21 mouse cellular contexts compared by ENCODE assay signal in genomic region chr14:55793461-55793860, GRCm38 (mm10). TPM values are rescaled to one million over a fixed set of nuclear protein-coding genes. Genes with fewer than 3 reads are reported as not detected.
A peak's percentile ranks its signal among the peaks of the same experiment; 100 is the strongest.
DNase-seq lines count a peak whose midpoint lies in the region; ATAC-seq and TF ChIP-seq lines count a peak whose summit lies in the region.
"Had no signal": no experiment of that assay in that cellular context is flagged by ENCODE, and none has a peak within 500 bp of the region (broad histone marks: within the 10 kb centered on the region; RNA-seq: fewer than 3 reads in every experiment).

No protein-coding gene starts in this region.

- H3K4me3 ChIP-seq in kidney, adult 2 months (ENCODE audit: insufficient read depth, low read depth, low read length), result no peak overlapping the region
- H3K4me3 ChIP-seq in bone marrow macrophage, adult 2 months (ENCODE audit: insufficient read depth, low read length), result no peak overlapping the region
- no peak overlapping the region for H3K4me3 ChIP-seq in small intestine, adult 2 months (ENCODE audit: low read depth, low read length)
- H3K4me3 ChIP-seq: embryonic facial prominence, embryonic 12.5 days; forebrain, embryonic 15.5 days; heart, embryonic 12.5 days; hindbrain, embryonic 10.5 days had no signal

- TF ChIP-seq POLR2A in kidney, adult 2 months (IDR thresholded peaks at IDR 0.05; ENCODE audit: low read depth, low read length), result no peak
- no peak for TF ChIP-seq POLR2A in bone marrow macrophage, adult 2 months (IDR thresholded peaks at IDR 0.05; ENCODE audit: borderline replicate concordance, low read depth, low read length)
- TF ChIP-seq POLR2A in small intestine, adult 2 months (IDR thresholded peaks at IDR 0.05; ENCODE audit: low read depth, low read length), result no peak

- H3K27me3 ChIP-seq in kidney, adult 2 months (replicated peaks; ENCODE audit: control insufficient read depth, insufficient read depth, low read length), result no peaks in the 10 kb centered on the region
- H3K27me3 ChIP-seq in small intestine, adult 2 months (ENCODE audit: control insufficient read depth, insufficient read depth, low read length), result no peaks in the 10 kb centered on the region

- H3K27ac ChIP-seq in kidney, adult 2 months (ENCODE audit: insufficient read depth, low read depth, low read length), result no peak overlapping the region; the same call in 1 of the 2 replicates
- H3K27ac ChIP-seq in bone marrow macrophage, adult 2 months (ENCODE audit: insufficient read depth, low read depth, low read length), result peak overlapping the region; percentile 31; the same call in 1 of the 2 replicates
- 0 out of 2 replicates have a peak overlapping the region, but pooled peaks have one; percentile 23 for H3K27ac ChIP-seq in small intestine, adult 2 months (ENCODE audit: insufficient read depth, low read depth, low read length)
- H3K27ac ChIP-seq: embryonic facial prominence, embryonic 12.5 days; forebrain, embryonic 15.5 days; hindbrain, embryonic 10.5 days; hindbrain, embryonic 14.5 days had no signal

- 57% methylated on average over 2 of the region's 2 CpGs for WGBS in kidney, adult 2 months
- WGBS in small intestine, adult 2 months, result 23% methylated on average over 2 of the region's 2 CpGs

- DNase-seq in kidney, postnatal 14 days, result peak; percentile 0
- DNase-seq in kidney, adult 2 months, result no peak
- peak; percentile 11 for DNase-seq in lung, postnatal 10 days
- DNase-seq in lung, postnatal 36 days, result no peak
- DNase-seq: adrenal gland, postnatal 14 days; B cell, adult 2 months; cerebellum, adult 11 months; cerebellum, adult 9-10 months; cerebellum, postnatal 25 days had no signal

- H3K4me1 ChIP-seq in kidney, adult 2 months (ENCODE audit: control insufficient read depth, insufficient read depth, low read length), result no peaks in the 10 kb centered on the region
- H3K4me1 ChIP-seq in bone marrow macrophage, adult 2 months (ENCODE audit: control insufficient read depth, insufficient read depth, low read length), result peaks cover 26% of the 10 kb centered on the region
- peaks cover 8% of the 10 kb centered on the region; the same call in 1 of the 2 replicates for H3K4me1 ChIP-seq in small intestine, adult 2 months (ENCODE audit: control insufficient read depth, insufficient read depth, insufficient read length, low read length)

- ATAC-seq in inflammation-experienced regulatory T-cells, adult 6 months, result no peak
- ATAC-seq: CD4-positive, CD25-positive, alpha-beta regulatory T cell, adult 4 months; forebrain, embryonic 15.5 days; intestine, postnatal 0 days had no signal

- TF ChIP-seq CTCF in kidney, adult 2 months (conservative IDR thresholded peaks at IDR 0.05; ENCODE audit: insufficient read depth, insufficient read length, low read depth, low read length), result no peak
- no peak for TF ChIP-seq CTCF in bone marrow macrophage, adult 2 months (IDR thresholded peaks at IDR 0.05; ENCODE audit: low read depth, low read length)
- no peak for TF ChIP-seq CTCF in small intestine, adult 2 months (IDR thresholded peaks at IDR 0.05; ENCODE audit: extremely low read depth, insufficient read length, insufficient replicate concordance, low read depth, low read length)

- H3K36me3 ChIP-seq in kidney, adult 2 months (ENCODE audit: control insufficient read depth, insufficient read depth, low read length), result no peaks in the 10 kb centered on the region
- H3K36me3 ChIP-seq in small intestine, adult 2 months (ENCODE audit: control insufficient read depth, insufficient read depth, low read length), result no peaks in the 10 kb centered on the region
- H3K36me3 ChIP-seq: embryonic facial prominence, embryonic 12.5 days; forebrain, embryonic 15.5 days; G1E; heart, embryonic 12.5 days; hindbrain, embryonic 10.5 days had no signal

RNA-seq across cellular contexts. Expression of gene Ripk3, which starts 4.8 kb away (rescaled TPM):
- 3.5 and 4.7 TPM in 2 replicates for polyA plus RNA-seq in kidney, adult 2 months (2012; rRNA removed)
- 28.4 and 31.8 TPM in 2 replicates for polyA plus RNA-seq in bone marrow macrophage, adult 2 months (2012; ENCODE audit: insufficient read depth, insufficient read length, missing spikeins)
- polyA plus RNA-seq in small intestine, adult 2 months (2012; rRNA removed), result 24.7 and 42.1 TPM in 2 replicates
- 10 to 100 TPM; 71.9 to 99.8 (median 84.8) TPM for polyA plus RNA-seq in inflammation-experienced regulatory T-cells, adult 6 months (2017; shearing (Covaris generic))

RNA-seq across cellular contexts. Expression of gene Adcy4, which starts 9.6 kb away (rescaled TPM):
- 16.8 and 16.9 TPM in 2 replicates for polyA plus RNA-seq in kidney, adult 2 months (2012; rRNA removed)
- polyA plus RNA-seq in bone marrow macrophage, adult 2 months (2012; ENCODE audit: insufficient read depth, insufficient read length, missing spikeins), result not detected in 2 replicates
- polyA plus RNA-seq in small intestine, adult 2 months (2012; rRNA removed), result 3.3 and 6.1 TPM in 2 replicates
- under 1 TPM in 1 of 3 experiments, not detected in 2; 0.29 TPM for polyA plus RNA-seq in inflammation-experienced regulatory T-cells, adult 6 months (2017; shearing (Covaris generic))

RNA-seq across cellular contexts. Expression of gene Ltb4r1, which starts 27.7 kb away (rescaled TPM):
- 0.75 and 1.1 TPM in 2 replicates for polyA plus RNA-seq in kidney, adult 2 months (2012; rRNA removed)
- polyA plus RNA-seq in bone marrow macrophage, adult 2 months (2012; ENCODE audit: insufficient read depth, insufficient read length, missing spikeins), result 1.5 and 1.7 TPM in 2 replicates
- polyA plus RNA-seq in small intestine, adult 2 months (2012; rRNA removed), result 25.3 and 26.4 TPM in 2 replicates
- 10 to 100 TPM in 1 of 3 experiments, 1 to 10 TPM in 1, under 1 TPM in 1; 0.57 to 16.6 (median 3.8) TPM for polyA plus RNA-seq in inflammation-experienced regulatory T-cells, adult 6 months (2017; shearing (Covaris generic))
- polyA plus RNA-seq: forebrain, embryonic 11.5 days; forebrain, embryonic 15.5 days; hindbrain, embryonic 14.5 days had no signal

RNA-seq across cellular contexts. Expression of gene Nfatc4, which starts 29.5 kb away (rescaled TPM):
- 4.3 and 5.0 TPM in 2 replicates for polyA plus RNA-seq in kidney, adult 2 months (2012; rRNA removed)
- 0.36 and 0.99 TPM in 2 replicates for polyA plus RNA-seq in bone marrow macrophage, adult 2 months (2012; ENCODE audit: insufficient read depth, insufficient read length, missing spikeins)
- 5.8 and 7.6 TPM in 2 replicates for polyA plus RNA-seq in small intestine, adult 2 months (2012; rRNA removed)
- not detected for polyA plus RNA-seq in inflammation-experienced regulatory T-cells, adult 6 months (2017; shearing (Covaris generic))
- polyA plus RNA-seq: CD4-positive, CD25-positive, alpha-beta regulatory T cell, adult 4 months; G1E had no signal

RNA-seq across cellular contexts. Expression of gene Ltb4r2, which starts 32.2 kb away (rescaled TPM):
- 0.56 and 0.76 TPM in 2 replicates for polyA plus RNA-seq in kidney, adult 2 months (2012; rRNA removed)
- polyA plus RNA-seq in bone marrow macrophage, adult 2 months (2012; ENCODE audit: insufficient read depth, insufficient read length, missing spikeins), result 0.15 and 0.25 TPM in 2 replicates
- polyA plus RNA-seq in small intestine, adult 2 months (2012; rRNA removed), result 65.3 and 90.6 TPM in 2 replicates
- not detected for polyA plus RNA-seq in inflammation-experienced regulatory T-cells, adult 6 months (2017; shearing (Covaris generic))
- polyA plus RNA-seq: G1E had no signal

Comparison
In these comparisons a context has a peak if more than half of its experiments do, and no peak if none do; other contexts are left out.
1. DNase-seq: peak in kidney, postnatal 14 days (single experiment) and lung, postnatal 10 days (single experiment); none in kidney, adult 2 months (single experiment) and lung, postnatal 36 days (single experiment).